Mouse (Mus musculus): ENCODE data around the gene Sh3glb2. TPM values are rescaled to one million over a fixed set of nuclear protein-coding genes. Genes with fewer than 3 reads are reported as not detected.
A peak's percentile ranks its signal among the peaks of the same experiment; 100 is the strongest.

Gene Sh3glb2
- total RNA-seq, 2 experiments from 2014 or later = 16.1 to 24.8 TPM

GRCm38 (mm10) chr2:30342544-30342943, 16.6 kb downstream of the Sh3glb2 start:
- no peak for ATAC-seq (replicated peaks; ENCODE audit: poor library complexity)

DNA sequence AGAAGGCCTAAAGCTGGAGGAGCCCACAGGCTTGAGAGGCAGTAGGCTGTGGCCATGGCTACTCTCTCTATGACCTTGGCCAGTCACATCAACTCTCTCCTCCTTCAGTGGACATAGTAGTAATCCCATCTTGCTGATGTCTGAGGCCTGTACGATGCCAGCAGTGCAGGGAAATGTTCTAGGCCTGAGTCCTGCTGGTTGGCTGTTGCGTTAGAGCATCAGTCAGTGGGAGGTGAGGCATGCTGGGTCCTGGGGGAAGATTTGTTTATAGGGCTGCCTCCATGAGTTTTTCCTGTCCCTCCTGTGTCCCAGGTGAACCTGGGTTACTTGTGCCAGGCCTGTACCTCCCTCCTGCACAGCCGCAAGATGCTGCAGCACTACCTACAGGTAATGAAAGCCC, 17.1 kb downstream of the Sh3glb2 start:
- no peak for ATAC-seq (replicated peaks; ENCODE audit: poor library complexity)

- ATAC-seq (replicated peaks; ENCODE audit: poor library complexity) = no peak
Observed at GRCm38 (mm10) chr2:30337179-30337578, 22.0 kb downstream of the Sh3glb2 start.

GRCm38 (mm10) chr2:30336174-30336915, 22.8 kb downstream of the Sh3glb2 start:
- ATAC-seq (replicated peaks; ENCODE audit: poor library complexity) = no peak

DNA sequence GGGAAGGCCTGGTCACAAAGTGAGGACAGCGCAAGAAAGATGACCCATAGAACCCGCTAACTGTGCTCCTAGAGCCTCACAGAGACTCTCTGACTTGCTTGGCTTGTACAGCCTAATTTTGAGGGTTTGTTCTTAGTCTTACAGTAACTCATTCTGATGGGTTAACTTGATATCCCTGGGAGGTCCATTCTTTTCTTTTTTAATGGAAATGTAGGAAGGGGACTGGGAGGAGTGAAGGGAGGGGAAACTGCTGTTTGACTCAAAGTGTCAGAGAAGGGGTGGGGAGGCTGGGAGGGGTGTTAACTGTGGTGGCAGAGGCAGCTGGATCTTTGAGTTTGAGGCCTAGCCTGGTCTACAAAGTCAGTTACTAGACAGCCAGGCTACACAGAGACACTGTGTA, 23.8 kb downstream of the Sh3glb2 start:
- no peak for ATAC-seq (replicated peaks; ENCODE audit: poor library complexity)

- ATAC-seq (replicated peaks; ENCODE audit: poor library complexity) = no peak
Observed at GRCm38 (mm10) chr2:30328791-30329190, 30.3 kb downstream of the Sh3glb2 start.

DNA sequence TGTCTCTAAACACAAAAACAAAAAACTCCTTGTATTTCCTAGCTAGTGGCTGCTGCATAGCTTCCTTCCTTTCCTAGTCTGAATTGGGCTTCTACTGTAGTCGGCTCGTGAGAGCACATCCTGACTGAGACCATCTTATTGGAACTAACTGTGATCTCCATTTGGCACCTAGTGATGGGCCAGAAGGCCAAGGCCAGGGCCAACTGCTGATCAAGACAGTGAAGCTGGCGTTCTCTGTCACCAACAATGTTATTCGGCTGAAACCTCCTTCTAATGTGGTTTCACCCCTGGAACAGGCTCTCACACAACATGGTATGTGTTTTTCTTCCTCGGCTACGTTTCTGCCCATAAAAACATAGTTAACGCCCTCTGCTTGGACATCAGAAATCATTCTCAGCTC, 31.9 kb downstream of the Sh3glb2 start:
- ATAC-seq (replicated peaks; ENCODE audit: poor library complexity) = no peak

DNA sequence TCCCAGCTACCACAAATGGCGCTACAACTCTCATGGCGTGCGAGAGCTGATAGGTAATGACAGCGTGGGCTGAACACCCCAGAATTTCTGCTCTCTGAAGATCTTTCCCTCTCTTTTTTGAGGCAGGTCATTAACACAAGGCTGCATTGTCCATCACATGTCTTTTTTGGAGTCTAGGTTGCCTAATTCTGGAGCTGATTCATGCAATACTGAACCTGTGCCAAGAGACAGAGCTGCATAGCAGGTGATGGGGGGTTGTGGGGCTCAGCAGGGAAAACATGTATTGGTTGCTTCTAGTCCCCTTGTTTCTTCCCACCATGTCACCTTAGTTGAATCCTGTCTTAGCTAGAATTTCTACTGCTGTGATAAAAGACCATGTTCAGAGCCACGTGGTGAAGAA, 33.8 kb downstream of the Sh3glb2 start:
- ATAC-seq (replicated peaks; ENCODE audit: poor library complexity) = no peak

GRCm38 (mm10) chr2:30323111-30323510, 36.0 kb downstream of the Sh3glb2 start:
- no peak for ATAC-seq (replicated peaks; ENCODE audit: poor library complexity)

DNA sequence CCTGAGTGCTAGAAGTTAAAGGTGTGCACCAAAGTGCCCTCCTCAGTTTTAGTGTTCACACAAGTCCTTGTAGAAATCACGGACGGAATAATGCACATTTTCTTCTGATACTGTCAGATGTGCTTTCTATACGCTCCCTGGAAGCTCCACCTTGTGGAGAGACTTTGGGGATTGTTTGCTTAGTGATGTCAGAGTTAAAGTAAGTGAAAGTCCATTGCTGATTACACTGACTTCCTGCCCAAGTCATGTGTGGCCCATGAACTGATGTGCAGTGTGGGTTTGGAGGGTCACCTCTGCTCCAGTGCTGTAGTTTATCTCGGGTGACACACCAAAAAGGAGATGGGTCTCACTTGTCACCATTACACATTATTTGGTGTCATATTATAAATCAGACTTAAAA, 39.9 kb downstream of the Sh3glb2 start:
- ATAC-seq (replicated peaks; ENCODE audit: poor library complexity) = no peak

DNA sequence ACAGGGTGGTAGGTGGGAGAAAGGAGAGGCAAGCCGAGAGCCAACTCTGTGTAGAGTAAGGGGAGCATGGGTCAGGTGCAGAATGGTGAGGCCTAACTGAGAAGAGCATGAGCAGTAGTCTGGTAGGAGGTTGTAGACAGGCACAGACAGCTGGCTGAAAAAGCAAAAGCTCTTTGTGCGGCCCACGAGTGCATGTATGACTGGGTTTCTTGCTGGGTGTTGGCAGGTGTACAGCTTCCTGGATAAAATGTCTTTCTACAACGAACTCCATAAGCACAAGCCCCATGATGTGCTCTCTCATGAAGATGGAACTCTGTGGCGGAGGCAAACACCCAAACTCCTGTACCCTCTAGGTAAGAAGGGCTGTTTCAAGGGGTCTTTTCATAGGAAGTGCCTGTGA, 42.2 kb downstream of the Sh3glb2 start:
- ATAC-seq (replicated peaks; ENCODE audit: poor library complexity) = no peak

DNA sequence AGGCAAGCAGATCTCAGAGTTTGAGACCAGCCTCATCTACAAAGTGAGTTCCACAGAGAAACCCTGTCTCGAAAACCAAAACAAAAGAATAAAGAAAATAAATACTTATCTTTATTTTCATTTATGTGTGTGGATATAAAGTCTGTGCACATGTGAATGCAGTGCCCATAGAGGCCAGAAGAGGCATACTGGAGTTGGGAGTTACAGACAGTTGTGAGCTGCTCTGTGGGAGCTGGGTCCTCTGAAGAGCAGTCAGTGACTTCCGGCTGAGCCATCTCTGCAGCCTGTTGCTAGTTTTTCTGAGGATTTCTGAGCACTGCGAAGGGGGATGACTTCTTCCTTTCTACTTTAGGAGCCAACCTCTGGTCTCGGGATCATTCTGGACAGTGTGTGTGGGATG, 43.0 kb downstream of the Sh3glb2 start:
- ATAC-seq (replicated peaks; ENCODE audit: poor library complexity) = peak; percentile 65

GRCm38 (mm10) chr2:30311481-30311880, 47.7 kb downstream of the Sh3glb2 start:
- ATAC-seq (replicated peaks; ENCODE audit: poor library complexity) = no peak

- ATAC-seq (replicated peaks; ENCODE audit: poor library complexity) = peak; percentile 93
Observed at GRCm38 (mm10) chr2:30309351-30309750, 49.8 kb downstream of the Sh3glb2 start.

- no peak for ATAC-seq (replicated peaks; ENCODE audit: poor library complexity)
Observed at GRCm38 (mm10) chr2:30306087-30306486, 53.0 kb downstream of the Sh3glb2 start.

GRCm38 (mm10) chr2:30299966-30300365, 59.2 kb downstream of the Sh3glb2 start:
- no peak for ATAC-seq (replicated peaks; ENCODE audit: poor library complexity)

GRCm38 (mm10) chr2:30299525-30299924, 59.6 kb downstream of the Sh3glb2 start:
- no peak for ATAC-seq (replicated peaks; ENCODE audit: poor library complexity)

Other genes with a start within 250 kb of the Sh3glb2 start
- gene Zer1, start 234.8 kb downstream of the Sh3glb2 start, total RNA-seq (2015) = 8.8 and 9.4 TPM in 2 replicates
- gene Zer1, start 234.8 kb downstream of the Sh3glb2 start, total RNA-seq (2017) = 6.9 and 7.9 TPM in 2 replicates
- gene Tbc1d13, start 225.6 kb downstream of the Sh3glb2 start, total RNA-seq (2015) = 28.8 and 29.0 TPM in 2 replicates
- gene Tbc1d13, start 225.6 kb downstream of the Sh3glb2 start, total RNA-seq (2017) = 47.2 and 65.0 TPM in 2 replicates
- 10.2 and 12.7 TPM in 2 replicates for gene Endog, start 187.8 kb downstream of the Sh3glb2 start, total RNA-seq (2015)
- gene Endog, start 187.8 kb downstream of the Sh3glb2 start, total RNA-seq (2017) = 4.0 and 11.6 TPM in 2 replicates
- gene Spout1, start 180.9 kb downstream of the Sh3glb2 start, total RNA-seq (2015) = 21.5 and 28.3 TPM in 2 replicates
- 40.1 and 44.2 TPM in 2 replicates for gene Spout1, start 180.9 kb downstream of the Sh3glb2 start, total RNA-seq (2017)
- 3.0 and 5.5 TPM in 2 replicates for gene Kyat1, start 153.5 kb downstream of the Sh3glb2 start, total RNA-seq (2015)
- gene Kyat1, start 153.5 kb downstream of the Sh3glb2 start, total RNA-seq (2017) = 7.0 and 8.5 TPM in 2 replicates
- 11.7 and 11.9 TPM in 2 replicates for gene Lrrc8a, start 121.6 kb downstream of the Sh3glb2 start, total RNA-seq (2015)
- gene Lrrc8a, start 121.6 kb downstream of the Sh3glb2 start, total RNA-seq (2017) = 7.0 and 7.4 TPM in 2 replicates
- not detected in 2 replicates for gene Gm28035, start 118.8 kb downstream of the Sh3glb2 start, total RNA-seq (2015)
- gene Gm28035, start 118.8 kb downstream of the Sh3glb2 start, total RNA-seq (2017) = 0.07 TPM in 1 of 2 replicates, not detected in the other
- 0.35 and 0.64 TPM in 2 replicates for gene Phyhd1, start 93.1 kb downstream of the Sh3glb2 start, total RNA-seq (2015)
- gene Phyhd1, start 93.1 kb downstream of the Sh3glb2 start, total RNA-seq (2017) = 0.88 and 2.8 TPM in 2 replicates
- gene Gm28038, start 78.3 kb downstream of the Sh3glb2 start, total RNA-seq (2015) = not detected in 2 replicates
- not detected in 2 replicates for gene Gm28038, start 78.3 kb downstream of the Sh3glb2 start, total RNA-seq (2017)
- 5.9 TPM in 2 replicates for gene Dolk, start 73.0 kb downstream of the Sh3glb2 start, total RNA-seq (2015)
- 9.3 and 14.1 TPM in 2 replicates for gene Dolk, start 73.0 kb downstream of the Sh3glb2 start, total RNA-seq (2017)
- gene Nup188, start 72.9 kb downstream of the Sh3glb2 start, total RNA-seq (2015) = 34.3 and 35.8 TPM in 2 replicates
- gene Nup188, start 72.9 kb downstream of the Sh3glb2 start, total RNA-seq (2017) = 21.6 and 21.7 TPM in 2 replicates
- gene Miga2, start 4.9 kb upstream of the Sh3glb2 start, total RNA-seq (2015) = 4.2 and 5.0 TPM in 2 replicates
- 11.7 and 12.3 TPM in 2 replicates for gene Miga2, start 4.9 kb upstream of the Sh3glb2 start, total RNA-seq (2017)
- 4.0 and 8.1 TPM in 2 replicates for gene Dolpp1, start 32.9 kb upstream of the Sh3glb2 start, total RNA-seq (2015)
- gene Dolpp1, start 32.9 kb upstream of the Sh3glb2 start, total RNA-seq (2017) = 16.3 and 26.0 TPM in 2 replicates
- 21.2 and 31.7 TPM in 2 replicates for gene Crat, start 56.5 kb upstream of the Sh3glb2 start, total RNA-seq (2015)
- gene Crat, start 56.5 kb upstream of the Sh3glb2 start, total RNA-seq (2017) = 8.4 and 9.1 TPM in 2 replicates
- 75.9 and 90.4 TPM in 2 replicates for gene Ptpa, start 56.7 kb upstream of the Sh3glb2 start, total RNA-seq (2015)
- gene Ptpa, start 56.7 kb upstream of the Sh3glb2 start, total RNA-seq (2017) = 63.0 and 63.3 TPM in 2 replicates
- 0.07 and 0.12 TPM in 2 replicates for gene Ier5l, start 114.9 kb upstream of the Sh3glb2 start, total RNA-seq (2015)
- gene Ier5l, start 114.9 kb upstream of the Sh3glb2 start, total RNA-seq (2017) = 0.10 and 0.96 TPM in 2 replicates
- gene Cstad, start 235.7 kb upstream of the Sh3glb2 start, total RNA-seq (2015) = 1.3 TPM in 1 of 2 replicates, not detected in the other
- gene Cstad, start 235.7 kb upstream of the Sh3glb2 start, total RNA-seq (2017) = not detected in 2 replicates